Mouse (Mus musculus) mature B cell (primary cell): ENCODE results near the gene Hint2.

ENCODE experiments used
- in situ Hi-C: fragments of 300-500 bp; cut with MboI; formaldehyde crosslinking; loops from 2 replicates; pipeline ENCODE4 v1.14.3; 2019

Hint2 gene

DNA sequence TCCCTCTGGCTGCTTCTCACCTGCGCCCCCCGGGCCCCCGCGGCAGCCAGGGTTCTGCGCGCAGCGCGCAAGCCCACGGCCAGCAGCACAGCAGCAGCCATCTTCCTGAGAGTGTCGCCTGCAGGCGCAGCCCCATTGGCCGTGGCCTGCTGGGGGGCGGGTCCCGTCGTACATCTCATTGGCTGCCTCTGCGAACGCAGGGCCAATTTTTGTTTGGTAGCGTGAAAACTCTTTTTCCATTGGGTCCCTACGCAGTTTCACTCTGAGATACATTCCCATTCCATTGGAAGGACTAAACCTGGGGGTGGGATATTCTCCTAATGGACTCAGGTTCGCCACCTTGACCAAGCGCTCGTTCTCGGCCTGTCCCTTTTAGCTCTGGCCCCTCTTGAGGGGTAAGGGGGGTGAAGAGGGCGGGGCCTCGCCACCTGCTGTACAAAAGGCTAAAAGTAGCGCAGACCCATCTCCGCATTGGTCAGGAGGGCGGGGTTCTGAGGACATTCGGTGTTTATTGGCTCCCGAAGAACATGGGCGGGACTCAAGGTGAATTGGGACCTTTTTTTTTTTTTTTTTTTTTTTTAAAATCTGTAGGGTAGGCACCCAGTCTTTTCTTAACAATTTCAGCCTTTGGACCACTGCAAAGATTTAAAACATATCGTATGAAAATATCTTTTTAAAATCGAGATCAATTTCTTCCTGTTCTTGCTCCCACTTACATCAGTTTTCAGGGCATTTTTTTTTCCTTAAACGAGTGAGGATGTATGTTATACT, at the start of gene Hint2:
Gene Hint2, minus strand, starts transcription at position 128 of the 771 bp plus-strand sequence.
- in situ Hi-C loops: no loop called here

DNA sequence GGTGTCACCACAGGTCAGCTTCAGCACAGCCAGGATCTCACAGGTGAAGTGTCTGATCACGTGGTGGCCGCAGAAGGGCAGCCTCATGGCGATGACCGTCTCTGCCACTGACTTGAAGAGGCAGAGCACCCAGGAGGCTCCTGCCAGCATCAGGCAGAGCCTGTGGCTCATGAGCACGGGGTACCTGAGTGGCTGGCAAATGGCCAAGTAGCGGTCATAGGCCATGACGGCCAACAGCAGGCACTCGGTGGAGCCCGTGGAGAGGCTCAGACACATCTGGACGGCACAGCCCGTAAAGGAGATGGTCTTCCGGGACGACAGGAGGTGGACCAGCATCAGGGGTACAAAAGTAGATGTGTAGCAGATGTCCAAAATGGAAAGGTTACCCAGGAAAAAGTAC, 49.7 kb upstream of the Hint2 start:
- in situ Hi-C loops: no loop called here

DNA sequence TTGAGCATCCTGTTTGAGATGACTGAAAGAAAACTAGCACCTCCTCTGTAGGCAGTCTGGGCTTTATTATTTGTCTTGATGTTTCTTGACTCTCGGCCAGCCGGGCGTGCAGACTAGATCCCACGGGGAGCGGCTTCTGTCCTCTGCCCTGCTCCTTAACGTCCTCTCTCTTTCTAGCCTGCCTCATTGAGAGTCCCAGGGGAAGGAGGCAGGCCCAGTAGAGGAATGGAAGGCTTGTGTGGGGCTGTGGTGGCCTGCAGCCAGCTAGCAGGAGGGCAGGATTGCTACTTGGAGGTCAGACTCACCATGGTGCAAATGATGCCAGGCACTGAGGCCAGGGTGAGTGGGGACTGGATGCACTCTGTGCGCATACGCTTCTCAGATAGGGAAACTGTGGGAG, 47.6 kb upstream of the Hint2 start:
- in situ Hi-C loops: no loop called here

DNA sequence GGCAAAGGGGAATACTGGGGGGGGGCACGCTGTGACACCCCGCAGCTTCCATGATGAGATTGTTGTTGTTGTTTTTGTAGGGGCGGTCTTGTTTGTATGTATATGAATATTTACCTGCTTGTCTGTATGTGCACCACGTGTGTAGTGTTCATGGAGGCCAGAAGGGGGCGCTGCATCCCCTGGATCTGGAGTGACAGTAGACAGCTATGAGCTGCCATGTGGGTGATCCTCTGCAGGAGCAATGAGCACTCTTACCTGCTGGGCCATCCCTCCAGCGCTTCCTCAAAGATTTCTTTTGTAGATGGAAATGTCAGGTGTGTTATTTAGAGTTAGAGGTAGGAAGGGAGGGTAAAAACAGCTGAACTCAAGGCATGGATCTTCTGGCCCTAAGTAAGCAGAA, 47.2 kb upstream of the Hint2 start:
- in situ Hi-C loops: no loop called here

DNA sequence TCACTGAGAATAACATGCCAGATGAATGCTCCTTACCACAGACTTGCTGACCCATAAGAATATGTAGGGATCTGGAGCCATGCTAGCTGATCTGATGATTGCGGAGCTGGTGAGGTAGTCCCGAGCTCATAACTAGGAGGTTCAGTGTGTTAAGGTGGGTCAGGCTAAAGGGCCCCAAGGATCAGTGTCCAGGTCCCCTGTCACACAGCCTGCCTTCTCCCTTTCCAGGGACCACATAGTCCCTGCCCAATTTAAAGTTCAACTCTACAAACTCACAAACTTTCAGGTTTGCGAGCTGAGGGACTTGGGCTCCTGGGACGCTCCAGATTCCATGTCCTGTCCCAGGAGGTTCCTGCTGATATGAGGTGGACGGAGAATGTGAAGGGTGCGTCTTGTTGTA, 44.4 kb upstream of the Hint2 start, which contains the start of gene Olfr70:
Gene Olfr70, minus strand, starts transcription at position 101 of the 400 bp plus-strand sequence.
- in situ Hi-C loops: no loop called here

DNA sequence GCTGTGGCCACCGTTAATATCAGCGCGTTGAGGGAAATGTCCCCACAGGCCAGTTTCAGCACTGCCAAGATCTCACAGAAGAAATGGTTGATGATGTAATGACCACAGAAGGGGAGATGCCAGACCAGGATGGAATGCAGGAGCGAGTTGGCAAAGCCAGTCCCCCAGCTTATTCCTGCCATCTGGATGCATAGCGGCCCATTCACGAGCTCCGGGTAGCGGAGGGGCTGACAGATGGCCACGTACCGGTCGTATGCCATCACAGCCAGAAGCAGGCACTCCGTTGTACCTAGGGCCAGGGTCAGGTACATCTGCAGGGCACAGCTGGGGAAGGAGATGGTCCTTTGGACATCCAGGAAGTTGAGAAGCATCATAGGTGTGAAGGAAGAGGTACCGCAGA, 40.3 kb upstream of the Hint2 start:
- in situ Hi-C loops: no loop called here

DNA sequence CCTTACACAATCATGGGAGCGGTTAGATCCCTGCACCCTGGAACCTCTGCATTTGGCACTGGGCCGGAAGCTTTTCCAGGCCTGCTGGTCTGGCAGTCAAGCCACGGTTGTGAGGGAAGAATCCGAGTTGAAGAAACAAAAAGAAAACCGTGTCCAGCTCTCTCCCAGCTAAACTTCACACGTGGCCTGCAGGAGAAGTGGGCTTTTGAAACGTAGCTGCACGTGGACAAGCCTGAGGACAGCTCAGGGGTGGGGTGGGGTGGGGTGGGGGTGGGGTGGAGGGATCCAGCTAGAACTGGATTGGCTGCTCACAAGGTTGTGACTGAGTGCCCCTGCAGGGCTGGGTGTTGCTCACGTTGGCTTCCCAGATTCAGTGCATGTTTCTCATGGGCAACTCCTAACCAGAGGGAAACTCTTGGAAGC, 39.0 kb upstream of the Hint2 start:
- in situ Hi-C loops: no loop called here

DNA sequence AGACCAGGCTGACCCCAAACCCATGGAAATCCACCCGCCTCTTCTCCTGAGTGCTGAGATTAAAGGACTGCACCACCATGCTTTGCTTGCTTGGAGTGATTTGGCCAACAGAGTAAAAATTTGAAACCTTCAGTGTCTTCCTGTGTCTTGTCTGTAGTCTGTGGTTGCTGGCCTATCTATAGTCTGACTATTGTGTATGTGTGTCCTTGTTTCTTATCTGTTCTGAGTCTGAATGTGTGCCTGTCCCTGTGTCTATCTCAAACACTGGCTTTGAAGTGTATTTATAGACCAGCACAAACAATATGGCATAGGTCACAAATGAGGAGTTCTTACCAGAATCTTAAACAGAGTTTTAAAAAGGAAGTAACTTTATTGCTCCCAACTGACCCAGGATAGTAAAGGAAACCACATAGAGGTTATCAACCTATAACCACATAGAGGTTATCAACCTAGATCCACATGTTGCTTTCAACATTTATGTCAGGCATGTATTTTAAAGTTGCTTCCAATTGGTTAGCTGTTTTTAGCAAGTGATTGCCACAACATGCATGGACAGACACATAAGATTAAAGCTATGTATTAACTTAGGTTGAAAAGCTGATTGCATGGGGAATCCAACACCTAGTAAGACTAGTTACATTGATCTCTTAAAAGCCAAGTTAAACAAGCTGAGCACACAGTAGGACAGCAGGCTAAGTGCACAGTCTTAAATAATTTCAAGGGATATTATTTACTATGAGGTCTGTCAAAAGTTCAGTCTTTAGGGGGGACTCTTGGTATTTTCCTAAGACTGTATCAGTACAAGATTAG, 38.4 kb upstream of the Hint2 start:
- in situ Hi-C loops: no loop called here

DNA sequence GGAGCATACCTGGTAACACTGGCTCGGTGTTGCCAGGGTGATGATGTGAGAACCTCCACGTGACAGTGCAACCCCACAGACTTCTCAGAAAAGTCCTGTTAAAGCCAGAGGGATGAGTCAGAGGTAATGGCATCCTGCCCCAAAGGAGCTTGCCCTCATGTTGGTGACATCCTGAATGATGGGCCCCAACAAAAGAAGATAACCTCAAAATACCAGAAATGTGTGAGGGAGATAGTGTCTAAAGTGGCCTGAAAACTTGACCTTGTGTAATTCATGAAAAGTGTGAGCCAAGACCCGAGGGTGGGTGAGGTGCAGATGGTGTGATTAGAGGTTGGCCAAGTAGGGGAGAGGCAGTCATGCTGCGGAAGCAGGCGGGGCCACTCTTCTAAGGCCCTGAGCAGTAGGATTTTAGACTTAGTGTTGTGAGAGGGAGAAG, 37.6 kb upstream of the Hint2 start:
- in situ Hi-C loops: no loop called here

DNA sequence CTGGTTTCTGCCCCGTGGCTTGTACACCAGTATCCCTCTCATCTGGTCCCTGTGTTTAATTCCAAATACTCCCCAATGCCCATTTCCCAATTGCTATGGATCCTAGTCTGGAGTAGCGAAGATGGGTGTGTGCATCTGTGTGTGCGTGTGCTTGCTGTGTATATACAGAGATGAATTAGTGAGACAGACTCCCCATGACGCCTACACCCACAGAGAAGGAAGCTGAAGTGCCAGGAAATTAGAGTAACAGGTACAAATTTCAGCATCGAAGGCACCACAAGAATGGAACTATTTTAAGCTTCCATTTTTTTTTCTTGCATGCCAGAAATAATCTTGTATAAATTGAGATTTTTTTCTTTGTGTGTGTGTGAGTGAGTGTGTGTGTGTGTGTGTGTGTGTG, 34.8 kb upstream of the Hint2 start:
- in situ Hi-C loops: no loop called here

DNA sequence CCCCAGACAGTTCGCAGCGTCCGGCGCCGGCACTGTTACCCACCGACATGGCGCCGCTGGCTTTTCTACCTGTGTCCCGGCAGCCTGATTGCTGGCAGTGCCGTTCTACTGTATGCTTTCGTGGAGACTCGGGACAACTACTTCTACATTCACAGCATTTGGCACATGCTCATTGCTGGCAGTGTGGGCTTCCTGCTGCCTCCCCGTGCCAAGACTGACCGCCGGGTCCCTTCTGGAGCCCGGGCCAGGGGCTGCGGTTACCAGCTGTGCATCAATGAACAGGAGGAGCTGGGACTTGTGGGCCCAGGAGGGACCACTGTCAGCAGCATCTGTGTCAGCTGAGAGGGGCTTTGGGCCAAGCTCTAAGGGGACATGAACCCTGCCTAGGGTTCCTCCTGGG, 33.8 kb upstream of the Hint2 start:
- in situ Hi-C loops: no loop called here

DNA sequence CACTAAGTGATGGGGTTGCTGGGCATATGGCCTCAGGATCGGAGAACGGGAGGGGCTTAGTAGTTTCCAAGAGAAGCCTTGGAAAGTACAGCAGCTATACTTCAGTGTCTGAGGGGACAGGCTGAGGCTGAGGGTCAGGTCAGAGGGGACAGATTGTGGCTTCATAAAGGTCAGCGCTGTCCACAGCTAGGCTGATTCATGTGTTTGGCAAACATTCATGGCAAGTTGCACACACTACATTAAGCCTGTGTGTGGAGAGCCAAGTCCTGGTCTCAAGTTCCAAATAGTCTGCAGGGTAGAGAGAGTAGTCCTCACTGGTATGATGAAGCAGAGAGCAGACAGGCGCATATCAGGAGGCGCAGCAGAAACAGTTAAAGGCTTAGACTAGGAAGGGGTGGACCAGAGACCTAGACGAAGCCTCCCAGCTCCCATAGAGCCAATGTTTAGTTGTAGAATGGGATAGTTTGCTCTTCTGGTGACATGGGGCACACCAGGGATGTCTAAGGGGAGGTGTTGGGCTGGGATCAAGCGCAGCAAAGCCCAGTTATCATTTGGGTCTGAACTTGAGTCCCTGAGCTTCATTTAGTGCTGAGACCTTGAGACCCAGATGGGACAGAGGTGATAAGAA, 23.3 kb upstream of the Hint2 start:
- in situ Hi-C loops: no loop called here

DNA sequence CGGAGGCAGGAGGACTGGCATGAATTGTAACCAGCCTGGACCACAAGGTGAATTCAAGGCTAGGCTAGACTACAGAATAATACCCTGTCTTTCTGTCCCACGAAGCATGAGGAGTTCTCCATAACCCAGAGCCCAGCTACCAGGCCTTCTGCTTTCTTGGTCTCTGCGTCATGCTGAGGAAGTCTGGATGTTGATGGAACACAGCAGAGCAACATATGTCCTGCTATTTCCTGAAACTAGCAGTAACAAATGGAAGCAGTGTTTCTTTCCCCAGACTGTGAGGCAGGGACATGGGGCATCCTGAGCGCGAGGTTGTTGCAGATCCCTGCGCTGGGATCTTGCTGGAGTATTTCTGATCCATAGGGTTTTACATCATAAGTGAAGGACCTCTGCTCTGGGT, 22.3 kb upstream of the Hint2 start:
- in situ Hi-C loops: no loop called here

DNA sequence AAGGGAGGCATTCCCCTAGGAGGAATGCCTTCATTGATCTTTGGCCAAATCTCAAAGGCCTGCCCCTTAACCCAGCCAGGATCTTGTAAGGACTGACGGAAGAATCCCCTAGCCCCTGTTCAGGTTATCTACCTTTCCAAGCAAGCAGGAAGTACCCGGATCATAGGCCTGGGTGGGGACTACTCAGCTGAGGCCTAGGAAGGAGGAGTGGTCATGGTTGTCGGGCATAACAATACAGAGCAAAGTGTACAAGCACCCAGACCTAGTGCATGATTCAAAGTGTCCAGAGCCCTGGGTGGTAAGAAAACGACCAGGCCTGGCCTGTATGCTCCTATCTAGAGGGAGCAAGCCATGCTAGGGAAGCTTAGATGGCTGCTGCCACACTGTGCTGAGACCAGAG, 19.3 kb upstream of the Hint2 start:
- in situ Hi-C loops: no loop called here

DNA sequence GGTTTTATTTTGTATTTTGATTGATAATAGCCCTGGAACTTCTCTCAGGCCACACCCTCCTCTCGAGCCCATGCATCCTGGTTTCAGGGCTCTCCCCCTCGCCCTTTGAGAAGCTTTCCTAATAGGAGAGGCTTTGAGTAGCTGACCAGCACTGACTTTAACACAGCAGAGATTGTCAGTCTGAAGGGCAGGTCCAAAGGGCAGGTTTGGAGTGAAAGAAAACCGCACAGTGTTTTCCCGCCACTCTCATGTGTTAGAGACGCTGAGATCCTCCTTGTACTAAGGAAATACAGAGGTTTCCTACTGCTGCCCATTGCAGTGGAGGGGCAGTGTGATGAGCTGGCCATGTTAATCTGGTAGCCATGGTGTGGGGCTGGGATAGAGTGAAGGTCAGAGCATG, 18.7 kb upstream of the Hint2 start:
- in situ Hi-C loops: no loop called here

DNA sequence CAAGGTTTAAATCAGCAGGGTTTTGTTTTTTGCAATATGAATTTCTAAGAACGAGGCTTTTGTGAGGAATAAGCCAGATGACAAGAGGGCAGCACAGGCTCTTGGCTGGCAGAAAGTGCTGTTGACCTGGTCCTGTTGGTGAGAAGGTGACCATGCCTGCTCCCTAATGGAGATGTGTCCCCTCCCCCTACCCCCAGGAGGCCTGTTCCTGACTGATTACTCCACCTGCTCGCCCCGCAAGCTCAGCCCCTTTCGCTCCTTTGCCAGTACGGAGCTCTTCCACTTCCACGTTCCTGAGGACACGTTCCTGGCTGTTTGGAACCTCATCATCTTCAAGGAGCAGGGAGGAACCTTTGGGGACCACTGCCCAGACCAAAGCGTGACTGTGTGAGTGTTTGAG, 17.4 kb upstream of the Hint2 start:
- in situ Hi-C loops: no loop called here

DNA sequence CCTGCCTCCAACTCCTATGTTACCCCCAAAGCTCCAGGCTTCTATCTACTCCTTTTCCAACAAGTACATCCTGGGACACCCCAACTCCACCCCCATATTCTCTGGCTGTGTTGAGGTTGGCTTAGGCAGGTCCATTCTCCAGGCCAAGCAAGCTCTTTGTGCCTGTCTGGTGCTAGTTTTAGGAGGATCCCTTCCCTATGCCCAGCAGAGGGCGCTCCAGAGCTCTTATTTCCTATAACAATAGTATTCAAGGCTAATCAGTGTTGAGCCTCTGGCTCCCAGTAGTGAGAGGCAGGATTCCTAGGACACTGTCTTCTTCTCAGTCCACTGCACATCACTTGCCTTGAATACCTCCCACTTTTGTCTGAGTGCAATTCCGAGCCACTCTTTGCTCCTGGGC, 15.8 kb upstream of the Hint2 start:
- in situ Hi-C loops: no loop called here

DNA sequence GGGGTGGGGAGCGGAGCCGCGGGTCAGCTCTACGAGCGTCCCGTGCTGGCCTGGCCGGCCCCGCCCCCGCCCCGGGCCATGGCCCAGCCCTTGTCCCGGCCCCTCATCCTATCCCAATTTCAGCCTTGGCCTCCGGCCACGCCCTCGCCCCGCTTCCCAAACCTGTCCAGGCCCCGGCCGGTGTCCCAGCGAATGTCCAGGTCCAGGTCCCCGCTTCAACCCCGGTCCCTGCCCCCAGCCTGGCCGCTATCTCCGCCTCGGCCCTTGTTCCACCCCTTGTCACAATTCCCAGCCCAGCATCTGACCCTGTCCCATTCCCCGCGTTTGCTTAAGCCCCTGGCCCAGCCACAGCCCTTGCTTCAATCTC, 13.1 kb upstream of the Hint2 start:
- in situ Hi-C loops: no loop called here

DNA sequence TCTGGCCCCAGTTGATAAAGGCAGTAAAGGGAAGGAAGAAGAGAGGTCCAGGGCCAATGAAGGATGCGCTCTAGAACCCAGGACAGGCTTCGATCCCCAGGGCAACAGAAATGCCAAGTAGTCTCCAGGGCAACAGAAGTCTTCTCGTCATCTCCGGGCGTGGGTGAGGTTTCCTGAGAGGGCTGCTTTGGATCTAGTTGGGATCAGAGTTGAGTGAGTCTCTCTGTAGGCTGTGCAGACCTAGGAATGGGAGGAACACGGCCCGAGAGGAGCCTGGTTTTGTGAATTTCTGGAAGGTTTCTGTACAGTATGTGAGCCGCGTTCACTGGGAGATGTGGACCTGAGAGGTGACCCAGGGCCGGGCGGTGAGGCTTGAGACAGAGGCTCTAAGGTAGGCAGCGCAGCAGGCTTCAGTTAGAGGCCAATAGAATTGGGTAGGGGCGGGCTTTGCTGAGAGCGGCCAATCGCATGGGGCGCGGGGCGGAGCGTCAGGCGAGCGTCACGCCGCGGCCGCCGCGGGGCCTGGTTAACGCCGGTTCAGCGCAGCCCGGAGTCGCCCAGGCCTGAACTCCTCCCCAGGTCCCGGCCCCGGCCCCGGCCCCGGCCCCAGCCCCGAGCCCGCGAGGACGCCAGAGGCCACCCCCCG, 12.6 kb upstream of the Hint2 start, which contains the start of the genes Tmem8b and Fam221b:
Gene Tmem8b, plus strand, starts transcription at position 190 of the 646 bp plus-strand sequence.
Gene Fam221b, minus strand, starts transcription at position 364 of the 646 bp plus-strand sequence.
- in situ Hi-C loops: no loop called here

DNA sequence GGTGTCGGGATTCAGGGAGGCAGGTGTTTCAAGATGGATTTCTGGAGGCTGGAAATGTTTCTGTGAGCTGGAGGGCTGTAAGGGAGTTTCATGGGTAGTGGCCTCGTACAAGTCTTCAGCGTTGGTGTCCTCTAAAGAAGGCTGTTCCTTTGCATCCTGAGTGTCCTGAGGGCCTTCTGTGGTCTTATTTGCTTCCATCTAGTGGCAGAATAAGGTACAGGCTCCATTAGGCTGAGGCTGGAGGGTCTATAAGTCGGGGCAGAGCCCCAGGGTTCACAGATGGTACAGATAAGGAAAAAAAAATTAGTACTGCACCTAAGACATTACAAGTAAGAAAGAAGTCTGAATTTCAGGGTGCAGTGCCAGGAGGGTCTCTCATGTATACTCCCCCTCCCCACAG, 10.1 kb upstream of the Hint2 start:
- in situ Hi-C loops: no loop called here

DNA sequence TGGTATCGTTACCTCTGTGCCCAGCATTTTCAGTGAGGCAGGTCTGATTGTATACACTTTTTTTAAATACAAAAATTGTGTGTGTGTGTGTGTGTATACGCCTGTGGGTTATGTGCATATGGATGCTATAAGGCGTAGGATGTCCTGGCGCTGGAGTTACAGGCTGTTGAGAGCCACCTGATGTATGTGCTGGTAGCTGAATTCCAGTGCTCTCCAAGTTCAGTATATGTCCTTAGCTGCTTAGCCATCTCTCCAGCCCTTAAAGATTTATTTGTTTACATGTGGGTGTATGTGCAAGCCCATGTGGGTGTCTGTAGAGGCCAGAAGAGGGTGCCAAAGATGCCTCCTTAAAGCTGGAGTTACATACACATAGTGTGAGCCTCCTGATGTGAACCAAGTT, 880 bp upstream of the Hint2 start:
- in situ Hi-C loops: no loop called here

DNA sequence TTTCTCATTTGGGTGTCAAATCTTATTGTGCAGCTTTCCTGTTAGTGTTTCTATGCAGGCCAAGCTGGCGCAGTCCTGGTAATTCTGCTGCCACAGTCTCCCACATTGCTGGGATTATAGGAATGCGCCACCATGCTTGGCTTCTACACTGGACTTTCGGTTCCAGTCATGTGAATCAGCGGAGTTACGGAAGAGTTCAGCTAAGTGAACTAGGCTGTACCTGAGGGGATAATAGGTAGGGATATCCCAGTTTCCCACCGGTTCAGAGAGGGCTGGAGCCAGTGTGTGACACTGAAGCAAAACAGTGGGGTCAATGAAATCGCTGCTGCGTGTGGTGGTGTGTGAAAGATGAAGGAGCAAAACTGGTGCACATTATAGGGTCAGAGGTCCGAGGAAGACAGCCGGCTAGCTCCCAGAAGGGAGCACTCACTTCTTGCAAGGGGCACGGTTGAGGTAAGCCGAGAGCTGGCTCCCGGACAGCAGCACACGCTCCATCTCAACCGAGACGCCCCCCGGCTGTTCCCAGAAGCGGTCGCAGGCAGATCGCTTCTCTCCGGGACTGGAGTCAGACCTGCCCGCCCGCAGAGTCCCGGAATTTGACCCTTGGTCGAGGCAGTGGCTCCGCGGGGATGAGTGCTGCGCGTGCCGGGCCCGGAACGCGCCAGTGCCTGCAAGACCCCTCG, 469 bp downstream of the Hint2 start:
- in situ Hi-C loops: no loop called here
